Mouse (Mus musculus): ENCODE data around the gene Il27ra.

The Il27ra gene

GRCm38 (mm10) chr8:84065457-84066072, 23.2 kb upstream of the Il27ra start:
- no peak for DNase-seq (ENCODE audit: low spot score in 2 of 2)

GRCm38 (mm10) chr8:84065037-84065436, 22.6 kb upstream of the Il27ra start, which contains the start of gene Gm10643:
Gene Gm10643, minus strand, starts transcription at chr8:84065137.
- no peak for DNase-seq (ENCODE audit: low spot score in 2 of 2)

- peak; percentile 26 to 59 for DNase-seq (ENCODE audit: low spot score in 2 of 2)
Observed at GRCm38 (mm10) chr8:84063861-84064610, 21.6 kb upstream of the Il27ra start.

GRCm38 (mm10) chr8:84060245-84060644, 17.9 kb upstream of the Il27ra start:
- no peak for DNase-seq (ENCODE audit: low spot score in 2 of 2)

- no peak for DNase-seq (ENCODE audit: low spot score in 2 of 2)
Observed at GRCm38 (mm10) chr8:84059226-84059625, 16.8 kb upstream of the Il27ra start.

- DNase-seq (ENCODE audit: low spot score in 2 of 2): no peak
Observed at GRCm38 (mm10) chr8:84057827-84058226, 15.4 kb upstream of the Il27ra start.

GRCm38 (mm10) chr8:84053229-84053628, 10.8 kb upstream of the Il27ra start:
- DNase-seq (ENCODE audit: low spot score in 2 of 2): no peak

GRCm38 (mm10) chr8:84052746-84053145, 10.4 kb upstream of the Il27ra start:
- no peak for DNase-seq (ENCODE audit: low spot score in 2 of 2)

GRCm38 (mm10) chr8:84048171-84048570, 5.8 kb upstream of the Il27ra start:
- DNase-seq (ENCODE audit: low spot score in 2 of 2): no peak

- DNase-seq (ENCODE audit: low spot score in 2 of 2): no peak
Observed at GRCm38 (mm10) chr8:84046505-84046904, 4.1 kb upstream of the Il27ra start.

- DNase-seq (ENCODE audit: low spot score in 2 of 2): no peak
Observed at GRCm38 (mm10) chr8:84044900-84045299, 2.5 kb upstream of the Il27ra start, which contains the start of gene Rln3. Gene Rln3, minus strand, starts transcription at chr8:84045000.

- no peak for DNase-seq (ENCODE audit: low spot score in 2 of 2)
Observed at GRCm38 (mm10) chr8:84044103-84044502, 1.7 kb upstream of the Il27ra start.

GRCm38 (mm10) chr8:84042948-84043342, 556 bp upstream of the Il27ra start:
- DNase-seq (ENCODE audit: low spot score in 2 of 2): no peak

GRCm38 (mm10) chr8:84039050-84039449, 3.3 kb downstream of the Il27ra start:
- DNase-seq (ENCODE audit: low spot score in 2 of 2): peak; percentile 49 to 70

GRCm38 (mm10) chr8:84038015-84038414, 4.4 kb downstream of the Il27ra start:
- no peak for DNase-seq (ENCODE audit: low spot score in 2 of 2)

- DNase-seq (ENCODE audit: low spot score in 2 of 2): no peak
Observed at GRCm38 (mm10) chr8:84032777-84033176, 9.6 kb downstream of the Il27ra start.

- DNase-seq (ENCODE audit: low spot score in 2 of 2): no peak
Observed at GRCm38 (mm10) chr8:84029272-84029671, 13.1 kb downstream of the Il27ra start.

GRCm38 (mm10) chr8:84027449-84027848, 14.9 kb downstream of the Il27ra start:
- DNase-seq (ENCODE audit: low spot score in 2 of 2): peak in 1 of 2 experiments; percentile 50

- no peak for DNase-seq (ENCODE audit: low spot score in 2 of 2)
Observed at GRCm38 (mm10) chr8:84025863-84026262, 16.5 kb downstream of the Il27ra start.

GRCm38 (mm10) chr8:84024171-84024570, 18.2 kb downstream of the Il27ra start:
- DNase-seq (ENCODE audit: low spot score in 2 of 2): peak in 1 of 2 experiments; percentile 53

GRCm38 (mm10) chr8:84023631-84024030, 18.8 kb downstream of the Il27ra start:
- no peak for DNase-seq (ENCODE audit: low spot score in 2 of 2)

- DNase-seq (ENCODE audit: low spot score in 2 of 2): no peak
Observed at GRCm38 (mm10) chr8:84023085-84023484, 19.3 kb downstream of the Il27ra start.

GRCm38 (mm10) chr8:84021569-84021968, 20.8 kb downstream of the Il27ra start:
- no peak for DNase-seq (ENCODE audit: low spot score in 2 of 2)
